Mouse (Mus musculus) activated CD4-positive, CD25-positive, alpha-beta regulatory T cell (primary cell): Measurements from ENCODE around the gene Stambpl1. TPM values are rescaled to one million over a fixed set of nuclear protein-coding genes. Genes with fewer than 3 reads are reported as not detected.

Source experiments
- polyA plus RNA-seq, 2 experiments: library from polyadenylated mRNA; unstranded; fragments of 100-300 nt; shearing (Covaris generic); gene quantifications; one replicate each; pipeline ENCODE4 v1.2.1; 2017

Gene Stambpl1
- 10 to 100 TPM; 87.6 to 89.5 TPM for polyA plus RNA-seq

GRCm38 (mm10) chr19:34192008-34192963, at the start of gene Stambpl1:
Stambpl1 (plus strand) TSS chr19:34192229.

DNA sequence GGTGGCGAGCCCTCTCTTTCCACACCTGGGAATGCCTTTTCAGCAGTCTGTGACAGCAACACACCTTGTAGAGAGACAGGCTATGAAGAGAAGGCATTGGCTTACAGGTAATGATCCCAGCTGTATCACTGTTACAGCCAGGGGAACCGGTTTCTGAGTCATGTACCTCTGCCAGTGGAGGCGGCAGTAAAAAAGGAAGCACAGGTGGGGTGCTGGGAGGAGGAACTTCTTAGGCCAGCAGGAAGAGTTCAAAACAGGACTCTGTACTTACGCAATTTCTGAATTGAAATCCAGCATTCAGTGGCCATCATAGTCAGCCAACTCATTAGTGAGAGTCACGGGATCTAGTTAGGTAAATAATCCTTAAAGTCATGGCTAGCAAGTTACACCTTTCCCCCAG, 26.1 kb upstream of the Stambpl1 start, which contains the start of gene Ankrd22:
Gene Ankrd22 (minus strand): TSS at position 163 of the 400 bp plus-strand sequence.

GRCm38 (mm10) chr19:34254880-34255681, 63.1 kb downstream of the Stambpl1 start, which contains the start of gene Acta2:
Acta2 (minus strand) TSS chr19:34255590.

Other genes starting within 250 kb of the Stambpl1 start
- gene Lipf, start 231.0 kb upstream of the Stambpl1 start, polyA plus RNA-seq = under 1 TPM in 1 of 2 experiments, not detected in 1; 0.32 TPM
- gene Lipk, start 183.9 kb upstream of the Stambpl1 start, polyA plus RNA-seq = under 1 TPM in 1 of 2 experiments, not detected in 1; 0.14 TPM
- gene Lipn, start 124.9 kb upstream of the Stambpl1 start, polyA plus RNA-seq = not detected
- under 1 TPM in 1 of 2 experiments, not detected in 1; 0.25 TPM for gene Lipm, start 91.3 kb upstream of the Stambpl1 start, polyA plus RNA-seq
- under 1 TPM; 0.16 to 0.23 TPM for gene Ankrd22, start 26.2 kb upstream of the Stambpl1 start, polyA plus RNA-seq
- under 1 TPM in 1 of 2 experiments, not detected in 1; 0.14 TPM for gene Acta2, start 63.4 kb downstream of the Stambpl1 start, polyA plus RNA-seq
- gene Fas, start 98.4 kb downstream of the Stambpl1 start, polyA plus RNA-seq = 100 to 1,000 TPM in 1 of 2 experiments, 10 to 100 TPM in 1; 71.8 to 105 TPM